ENCODE assay signal across 19 mouse cellular contexts in the genomic region with DNA sequence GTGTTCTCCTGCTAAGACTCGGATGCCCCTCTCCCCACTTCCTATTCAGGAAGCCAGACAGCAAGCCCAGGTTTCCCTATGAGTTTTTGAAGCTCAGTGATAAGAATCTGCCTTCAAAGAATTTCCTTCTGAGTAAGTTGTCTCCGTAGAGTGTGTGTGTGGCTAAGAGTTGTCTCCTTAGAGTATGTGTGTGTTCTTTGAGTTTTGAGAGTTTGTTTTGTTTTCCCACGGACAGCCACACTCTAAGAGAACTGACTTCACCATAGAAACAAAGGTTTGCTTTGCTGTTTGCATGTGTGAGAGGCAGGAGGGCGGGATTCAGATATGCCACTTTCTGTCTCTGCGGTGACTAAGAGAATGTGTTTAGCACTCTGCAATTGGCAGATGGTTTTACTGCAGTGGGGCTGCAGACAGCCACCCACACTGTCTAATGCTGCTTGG. TPM values are rescaled to one million over a fixed set of nuclear protein-coding genes. Genes with fewer than 3 reads are reported as not detected.
DNase-seq lines count a peak whose midpoint lies in the region; ATAC-seq and TF ChIP-seq lines count a peak whose summit lies in the region.
"Had no signal": no experiment of that assay in that cellular context is flagged by ENCODE, and none has a peak within 500 bp of the region (broad histone marks: within the 10 kb centered on the region; RNA-seq: fewer than 3 reads in every experiment).

No protein-coding gene starts in this region.

- ATAC-seq in frontal cortex, adult (ENCODE audit: low TSS enrichment), result peak; percentile 89
- peak; percentile 58 for ATAC-seq in lung, postnatal 0 days
- ATAC-seq in inflammation-experienced regulatory T-cells, adult 6 months, result peak; percentile 70
- ATAC-seq: midbrain, embryonic 15.5 days had no signal

- H3K27me3 ChIP-seq in lung, postnatal 0 days (replicated peaks; ENCODE audit: insufficient read depth, low read length), result no peaks in the 10 kb centered on the region
- H3K27me3 ChIP-seq: embryonic facial prominence, embryonic 13.5 days; forebrain, embryonic 12.5 days; midbrain, embryonic 15.5 days had no signal

- TF ChIP-seq CTCF in lung, postnatal 0 days (IDR thresholded peaks at IDR 0.05), result no peak
- TF ChIP-seq CTCF in lung, adult 2 months (IDR thresholded peaks at IDR 0.05; ENCODE audit: insufficient read depth, low read length), result no peak

- no peak overlapping the region for H3K4me3 ChIP-seq in lung, postnatal 0 days (ENCODE audit: low read depth, low read length)
- H3K4me3 ChIP-seq in lung, adult 2 months (replicated peaks; ENCODE audit: extremely low read depth, low read depth, low read length), result no peak overlapping the region
- H3K4me3 ChIP-seq: embryonic facial prominence, embryonic 13.5 days; forebrain, embryonic 12.5 days; midbrain, embryonic 15.5 days had no signal

- H3K4me1 ChIP-seq in lung, postnatal 0 days (ENCODE audit: insufficient read depth, low read depth, low read length), result no peaks in the 10 kb centered on the region; the same call in 1 of the 2 replicates
- 0 out of 2 replicates have a peak, but pooled peaks cover 3% of the 10 kb centered on the region for H3K4me1 ChIP-seq in lung, adult 2 months (ENCODE audit: control insufficient read depth, insufficient read depth, low read length)
- H3K4me1 ChIP-seq: forebrain, embryonic 12.5 days; midbrain, embryonic 15.5 days had no signal

- 0 out of 2 replicates have a peak, but pooled peaks cover 9% of the 10 kb centered on the region for H3K36me3 ChIP-seq in lung, postnatal 0 days (ENCODE audit: insufficient read depth, low read length)

- no peak for TF ChIP-seq POLR2A in lung, adult 2 months (IDR thresholded peaks at IDR 0.05; ENCODE audit: borderline replicate concordance, extremely low read depth, low read depth, low read length)

- H3K27ac ChIP-seq in lung, postnatal 0 days (ENCODE audit: low read length), result no peak overlapping the region
- H3K27ac ChIP-seq: embryonic facial prominence, embryonic 13.5 days; forebrain, embryonic 12.5 days; midbrain, embryonic 15.5 days had no signal

- H3K9me3 ChIP-seq in lung, postnatal 0 days (ENCODE audit: low read length), result no peaks in the 10 kb centered on the region
- H3K9me3 ChIP-seq: forebrain, embryonic 12.5 days; G1E; midbrain, embryonic 15.5 days had no signal

- no peak overlapping the region for H3K4me2 ChIP-seq in lung, postnatal 0 days (replicated peaks; ENCODE audit: low read depth, low read length)
- H3K4me2 ChIP-seq: embryonic facial prominence, embryonic 13.5 days; forebrain, embryonic 12.5 days; midbrain, embryonic 15.5 days had no signal

- TF ChIP-seq EP300 in lung, postnatal 0 days (IDR thresholded peaks at IDR 0.05), result no peak

- WGBS in lung, postnatal 0 days, result 33% methylated on average over 5 of the region's 5 CpGs
- 31% methylated on average over 5 of the region's 5 CpGs for WGBS in lung, adult 2 months

- DNase-seq in frontal cortex, postnatal 14 days (ENCODE audit: low spot score in 2 of 2), result no peak
- DNase-seq in lung, postnatal 0 days (ENCODE audit: low spot score), result peak; percentile 20
- no peak for DNase-seq in lung, adult 2 months
- DNase-seq in CD4-positive, CD25-positive, alpha-beta regulatory T cell, adult 2 months (ENCODE audit: low read depth, low spot score), result peak; percentile 46
- no peak for DNase-seq in cerebellum, adult 11-12 months
- DNase-seq in MN1 (ENCODE audit: low spot score), result no peak
- DNase-seq: cerebellum, postnatal 25 days; gastrocnemius, postnatal 14 days; kidney, adult 11 months; kidney, postnatal 36 days; liver had no signal

- no peak overlapping the region for H3K9ac ChIP-seq in lung, postnatal 0 days (replicated peaks; ENCODE audit: low read depth)
- H3K9ac ChIP-seq: embryonic facial prominence, embryonic 13.5 days; forebrain, embryonic 12.5 days; midbrain, embryonic 15.5 days had no signal

RNA-seq across cellular contexts. Expression of a gene that starts 56.2 kb away (rescaled TPM):
- polyA plus RNA-seq in lung, postnatal 0 days (2015; fragmentation: Nextera tagmentation; extraction: Ambion mirVana), result not detected in 2 replicates
- polyA plus RNA-seq in lung, adult 2 months (2012; rRNA removed), result not detected in 2 replicates
- polyA plus RNA-seq in inflammation-experienced regulatory T-cells, adult 6 months (2017; shearing (Covaris generic)), result not detected
- polyA plus RNA-seq: embryonic facial prominence, embryonic 13.5 days; forebrain, embryonic 12.5 days; G1E; heart, embryonic 14.5 days; lung, embryonic 16.5 days; midbrain, embryonic 15.5 days had no signal

Comparison
In these comparisons a context has a peak if more than half of its experiments do, and no peak if none do; other contexts are left out.
1. DNase-seq: peak in lung, postnatal 0 days (single experiment) and CD4-positive, CD25-positive, alpha-beta regulatory T cell, adult 2 months (single experiment); none in frontal cortex, postnatal 14 days (0 of 2), lung, adult 2 months (single experiment), cerebellum, adult 11-12 months (single experiment) and MN1 (single experiment).
2. Peak in every context shown above with its lines, with median percentiles within 50 percentile points of each other: ATAC-seq.